Mouse (Mus musculus): Measurements from ENCODE around the gene Nsmce4a. TPM values are rescaled to one million over a fixed set of nuclear protein-coding genes. Genes with fewer than 3 reads are reported as not detected.
"Not testable (repeated sequence)": the region's sequence is repeated elsewhere in the genome, so short reads cannot be mapped to it uniquely, and the experiment has no call there.

The Nsmce4a gene
- total RNA-seq, 1 experiment from 2014 or later: 188 TPM

DNA sequence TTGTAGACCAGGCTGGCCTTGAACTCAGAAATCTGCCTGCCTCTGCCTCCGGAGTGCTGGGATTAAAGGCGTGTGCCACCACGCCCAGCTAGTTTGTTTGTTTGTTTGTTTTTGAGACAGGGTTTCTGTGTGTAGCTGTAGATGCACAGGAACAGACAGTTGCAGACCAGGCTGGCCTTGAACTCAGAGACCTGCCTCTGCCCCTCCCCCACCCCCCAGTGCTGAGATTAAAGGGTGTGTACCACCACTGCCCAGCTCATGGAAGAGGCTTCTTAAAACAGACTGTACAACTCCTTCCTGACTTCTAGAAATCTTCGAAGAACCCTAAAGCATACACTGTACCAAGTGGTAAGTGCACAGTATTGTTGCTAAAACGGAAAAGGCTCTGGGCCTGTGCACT, 27.5 kb downstream of the Nsmce4a start:
- ATAC-seq (replicated peaks; ENCODE audit: low read depth, poor library complexity, severe bottlenecking): no peak

DNA sequence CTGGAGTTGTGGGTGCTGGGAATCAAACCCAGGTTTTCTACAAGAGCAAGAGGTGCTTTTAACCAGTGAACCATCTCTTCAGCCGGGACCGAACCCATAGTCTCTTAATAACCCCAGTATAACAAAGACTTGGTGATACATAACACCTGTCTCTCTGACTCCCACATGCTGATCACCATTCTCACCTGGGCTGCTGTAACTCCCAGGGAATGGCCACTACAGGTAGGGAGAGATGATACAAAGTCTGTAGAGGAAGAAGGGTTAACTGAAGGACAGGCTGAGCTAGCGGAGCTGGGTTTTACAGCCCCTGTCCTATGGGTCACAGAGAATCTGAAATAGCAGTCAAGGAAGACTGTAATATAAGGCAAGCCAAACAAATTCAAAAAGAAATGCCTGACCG, 29.7 kb downstream of the Nsmce4a start:
- ATAC-seq (replicated peaks; ENCODE audit: low read depth, poor library complexity, severe bottlenecking): no peak

DNA sequence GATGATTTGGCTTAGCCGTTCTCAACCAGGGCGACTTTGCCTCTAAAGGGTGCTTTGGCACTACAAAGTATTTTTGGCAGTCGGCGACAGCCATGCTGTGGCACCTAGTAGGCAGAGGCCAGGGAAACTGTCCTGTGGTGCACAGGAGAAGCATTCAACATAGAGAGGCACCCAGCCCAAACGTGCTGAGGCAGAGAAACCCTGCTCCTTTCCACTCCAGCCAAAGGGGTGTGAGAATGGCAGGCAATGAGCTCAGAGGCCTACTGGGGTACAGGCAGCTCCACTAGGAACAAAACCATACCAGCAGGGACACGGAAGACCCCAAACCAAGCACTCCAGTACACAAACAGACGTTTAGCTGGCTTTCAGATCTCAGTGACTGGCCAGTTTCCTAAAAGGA, 32.7 kb downstream of the Nsmce4a start:
- no peak for ATAC-seq (replicated peaks; ENCODE audit: low read depth, poor library complexity, severe bottlenecking)

DNA sequence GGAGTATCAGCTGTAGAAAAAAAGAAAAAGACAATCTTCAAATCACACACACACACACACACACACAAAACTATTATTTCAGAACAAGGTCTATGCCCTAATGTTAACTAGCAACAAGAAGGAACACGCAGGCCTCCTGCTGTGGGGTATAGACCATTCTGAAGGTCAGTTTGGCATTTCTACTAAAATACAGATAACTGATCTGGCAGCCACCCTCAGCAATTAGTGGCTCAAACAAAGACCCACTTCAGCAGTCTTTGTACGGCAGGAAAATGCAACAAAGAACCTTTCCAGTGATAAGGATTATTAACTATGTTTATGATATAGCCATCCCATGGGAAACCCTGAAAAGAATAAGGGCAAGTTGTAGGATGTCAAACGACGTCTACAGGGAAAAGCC, 35.9 kb downstream of the Nsmce4a start:
- ATAC-seq (replicated peaks; ENCODE audit: low read depth, poor library complexity, severe bottlenecking): no peak

DNA sequence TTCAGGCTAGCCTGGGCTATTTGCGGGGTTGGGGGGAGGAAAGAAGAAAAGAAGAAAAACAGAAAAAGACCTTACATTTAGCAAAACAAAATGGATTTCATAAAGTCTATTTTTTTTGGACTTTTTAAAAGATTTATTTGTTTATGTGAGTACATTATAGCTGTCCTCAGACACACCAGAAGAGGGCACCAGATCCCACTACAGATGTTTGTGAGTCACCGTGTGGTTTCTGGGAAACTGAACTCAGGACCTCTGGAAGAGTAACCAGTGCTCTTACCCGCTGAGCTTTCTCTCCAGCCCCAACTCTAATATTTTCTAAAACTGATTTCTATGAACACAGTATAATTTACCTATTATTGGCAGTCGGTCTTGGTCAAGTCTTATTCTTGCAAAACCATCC, 37.7 kb downstream of the Nsmce4a start:
- ATAC-seq (replicated peaks; ENCODE audit: low read depth, poor library complexity, severe bottlenecking): no peak

DNA sequence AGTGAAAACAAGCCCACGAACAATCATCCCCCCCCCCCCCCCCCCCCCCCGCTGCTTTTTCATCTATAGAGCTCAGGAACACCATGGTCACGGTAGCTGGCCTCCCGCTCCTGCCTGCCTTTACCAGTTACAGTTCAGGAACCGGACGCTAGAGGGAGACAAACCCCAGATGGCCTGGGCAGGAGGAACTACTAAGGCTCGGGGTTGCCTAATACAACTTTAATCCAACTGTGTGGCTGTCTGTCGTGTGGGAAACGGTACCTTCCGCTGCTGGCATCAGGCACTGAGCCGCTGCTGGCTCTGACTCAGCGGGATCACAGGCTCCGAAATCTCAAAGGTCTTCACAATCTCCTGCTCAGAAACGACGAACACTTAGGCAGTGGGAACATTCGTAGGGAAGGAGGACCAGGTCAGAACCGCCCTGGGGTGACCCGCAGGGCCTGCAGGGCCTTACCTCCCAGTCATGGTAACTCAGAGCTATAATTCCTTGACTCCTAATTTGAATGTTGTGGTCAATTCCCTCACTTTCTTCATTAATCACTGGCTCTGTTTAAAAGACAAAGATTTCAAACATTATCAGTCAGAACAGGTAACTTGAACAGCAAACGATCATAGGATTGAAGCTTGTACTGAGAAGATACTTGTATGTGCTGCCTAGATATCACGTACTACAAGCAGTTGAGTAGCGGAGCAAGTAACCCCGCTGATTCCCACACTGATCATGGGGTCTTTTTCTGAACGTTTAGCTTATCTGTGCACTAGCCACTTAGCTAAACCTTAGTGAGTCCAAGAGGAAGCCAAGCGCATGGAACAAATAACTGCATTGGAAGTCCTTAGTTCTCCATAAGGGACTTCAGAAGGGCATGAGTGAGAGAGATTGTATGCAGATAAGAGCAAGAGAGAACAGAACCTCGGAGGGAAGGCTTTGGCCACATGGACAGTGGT, 39.3 kb downstream of the Nsmce4a start:
- ATAC-seq (replicated peaks; ENCODE audit: low read depth, poor library complexity, severe bottlenecking): peak; percentile 99

DNA sequence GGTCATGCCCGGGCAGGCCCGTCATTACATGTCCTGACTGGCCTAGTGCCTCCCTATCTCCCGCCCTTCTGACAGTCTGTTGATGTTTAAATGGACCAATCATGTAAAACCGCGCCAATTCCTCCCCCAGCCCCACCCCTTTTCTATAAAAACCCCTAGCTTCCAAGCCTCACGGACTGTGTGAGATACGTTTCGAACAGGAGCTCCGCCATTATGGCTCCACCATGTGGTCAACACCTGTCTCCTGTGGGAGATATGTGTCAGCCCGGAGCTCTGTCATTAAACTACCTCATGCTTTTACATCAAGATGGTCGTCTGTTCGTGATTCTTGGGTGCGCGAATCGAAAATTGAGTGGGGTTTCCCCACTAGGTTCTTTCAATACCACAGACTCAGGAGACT, 41.8 kb downstream of the Nsmce4a start:
- ATAC-seq (replicated peaks; ENCODE audit: low read depth, poor library complexity, severe bottlenecking): not testable (repeated sequence)

DNA sequence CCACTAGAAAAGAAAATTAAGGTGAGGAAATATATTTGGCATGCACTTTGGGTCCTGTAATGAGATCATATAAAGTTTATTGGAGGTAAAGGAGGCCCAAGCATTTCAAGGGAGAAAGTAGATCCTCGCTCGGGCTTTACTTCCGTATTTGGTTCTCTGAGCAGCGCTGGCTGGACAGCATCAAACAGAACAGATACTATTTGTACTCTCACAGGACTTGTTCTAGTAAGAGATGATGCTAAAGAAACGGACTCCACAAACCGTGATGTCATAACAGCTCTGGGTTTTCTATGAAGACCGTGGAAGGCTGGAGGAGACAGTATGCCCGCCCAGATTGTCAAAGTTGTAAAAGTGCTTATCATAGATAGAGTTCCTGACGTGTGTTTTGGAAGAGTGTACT, 45.6 kb downstream of the Nsmce4a start:
- no peak for ATAC-seq (replicated peaks; ENCODE audit: low read depth, poor library complexity, severe bottlenecking)

DNA sequence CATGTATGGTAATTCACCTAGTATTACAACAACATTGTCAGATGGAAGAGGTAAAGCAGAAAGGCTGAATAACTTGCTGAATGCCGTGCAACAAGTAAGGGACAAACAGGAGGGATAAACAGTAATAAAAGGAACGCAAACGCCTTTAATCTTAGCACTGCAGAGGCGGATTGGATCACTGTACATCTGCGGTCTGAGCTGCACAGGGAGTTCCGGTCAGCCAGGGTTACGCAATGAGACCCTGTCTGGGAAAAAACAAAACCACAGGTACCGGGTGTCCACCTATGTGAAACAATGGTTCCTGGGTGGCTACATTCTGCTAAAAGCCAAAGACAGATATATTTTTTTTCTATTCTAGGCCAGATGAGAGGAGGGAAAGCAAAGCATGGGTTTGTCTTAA, 49.5 kb downstream of the Nsmce4a start:
- ATAC-seq (replicated peaks; ENCODE audit: low read depth, poor library complexity, severe bottlenecking): no peak

DNA sequence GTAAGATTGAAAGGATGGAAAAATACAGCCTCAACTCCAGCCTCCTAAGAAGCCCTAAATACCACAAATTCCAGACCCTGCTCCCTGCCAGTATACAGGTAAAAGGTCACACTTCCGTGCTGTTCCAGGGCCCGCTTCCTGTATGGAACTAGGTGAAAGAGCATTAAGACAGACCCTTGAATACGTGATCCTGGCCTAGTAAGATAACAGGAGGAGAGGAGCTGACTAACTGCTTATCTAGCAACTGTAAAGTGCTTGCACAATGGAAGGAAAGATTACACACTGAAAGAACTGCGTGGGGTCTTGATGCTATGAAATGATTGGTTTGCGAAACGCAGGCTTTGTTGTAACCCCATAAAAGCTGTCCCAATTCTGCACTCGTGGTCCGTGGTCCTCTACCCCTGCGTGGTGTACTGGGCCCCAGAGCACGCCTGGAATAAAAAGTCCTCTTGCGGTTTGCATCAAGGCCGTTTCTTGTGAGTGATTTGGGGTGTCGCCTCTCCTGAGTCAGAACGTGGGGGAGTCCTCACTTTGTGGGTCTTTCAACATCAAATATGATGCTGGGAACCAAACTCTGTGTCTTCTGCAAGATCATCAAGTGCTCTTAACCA, 52.0 kb downstream of the Nsmce4a start:
- no peak for ATAC-seq (replicated peaks; ENCODE audit: low read depth, poor library complexity, severe bottlenecking)

DNA sequence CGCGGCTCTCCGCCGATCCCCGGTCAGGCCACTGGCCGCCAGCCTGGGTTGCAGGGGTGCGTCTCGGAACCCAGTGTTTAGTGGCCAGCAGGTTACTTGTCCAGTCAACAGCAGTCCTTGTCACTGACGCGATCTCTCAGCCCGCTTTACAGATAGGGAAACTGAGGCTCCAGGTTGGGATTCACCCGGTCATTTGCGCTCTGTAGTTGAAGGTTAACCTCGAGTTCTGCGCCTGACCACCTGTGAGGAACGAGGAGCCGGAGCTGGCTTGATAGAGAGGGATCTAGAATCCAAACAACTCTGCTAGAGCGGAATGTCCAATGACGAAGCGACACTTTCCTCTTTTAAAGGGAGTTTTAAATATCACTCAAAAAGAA, 52.9 kb downstream of the Nsmce4a start, which contains the start of gene Ate1:
Gene Ate1, minus strand, starts transcription at position 321 of the 377 bp plus-strand sequence.
- no peak for ATAC-seq (replicated peaks; ENCODE audit: low read depth, poor library complexity, severe bottlenecking)

DNA sequence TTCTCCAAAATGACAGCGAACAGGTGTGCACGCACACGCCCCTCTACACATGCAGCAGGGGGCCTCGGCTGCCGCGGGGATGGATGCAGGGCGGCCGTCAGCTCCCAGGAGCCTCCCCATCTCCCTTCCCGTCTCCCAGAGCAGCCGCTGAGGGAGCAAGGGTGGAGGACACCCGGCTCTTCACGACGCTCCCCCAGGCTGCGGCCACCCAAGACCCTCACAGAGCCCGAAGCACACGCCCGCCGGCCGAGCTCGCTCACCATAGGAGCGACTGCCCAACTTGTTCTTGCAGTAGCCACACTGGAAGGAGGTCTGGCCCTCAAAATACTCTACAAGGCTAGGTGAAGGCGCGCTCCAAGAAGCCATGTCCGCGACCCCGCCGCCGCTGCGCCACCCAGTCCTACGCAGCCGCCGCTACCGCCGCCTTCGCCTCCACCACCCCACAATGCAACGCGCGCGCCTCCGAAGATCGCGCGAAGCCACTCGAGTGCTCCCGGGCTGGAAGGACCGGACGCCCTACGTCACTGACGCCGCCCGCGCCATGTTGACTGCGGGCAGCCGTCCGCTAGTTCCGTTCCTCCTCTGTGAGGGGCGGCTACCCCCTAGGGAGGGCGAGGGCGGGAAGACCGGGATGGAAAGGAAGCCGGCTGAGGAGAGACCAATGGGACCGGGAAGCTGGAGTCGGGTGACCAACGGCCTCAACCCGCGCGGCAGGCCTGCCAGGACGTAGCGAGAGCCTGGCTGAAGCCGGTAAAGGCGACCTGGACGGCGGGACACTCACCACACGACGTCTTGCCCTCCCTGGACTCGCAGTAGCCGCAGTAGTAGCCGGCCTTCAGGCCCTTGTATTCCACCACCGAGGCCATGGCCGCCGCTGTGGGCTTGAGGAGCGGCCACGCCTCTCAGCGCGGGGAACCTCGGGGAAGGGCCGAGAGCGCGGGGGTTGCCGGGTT, 53.5 kb downstream of the Nsmce4a start:
- ATAC-seq (replicated peaks; ENCODE audit: low read depth, poor library complexity, severe bottlenecking): peak; percentile 94

DNA sequence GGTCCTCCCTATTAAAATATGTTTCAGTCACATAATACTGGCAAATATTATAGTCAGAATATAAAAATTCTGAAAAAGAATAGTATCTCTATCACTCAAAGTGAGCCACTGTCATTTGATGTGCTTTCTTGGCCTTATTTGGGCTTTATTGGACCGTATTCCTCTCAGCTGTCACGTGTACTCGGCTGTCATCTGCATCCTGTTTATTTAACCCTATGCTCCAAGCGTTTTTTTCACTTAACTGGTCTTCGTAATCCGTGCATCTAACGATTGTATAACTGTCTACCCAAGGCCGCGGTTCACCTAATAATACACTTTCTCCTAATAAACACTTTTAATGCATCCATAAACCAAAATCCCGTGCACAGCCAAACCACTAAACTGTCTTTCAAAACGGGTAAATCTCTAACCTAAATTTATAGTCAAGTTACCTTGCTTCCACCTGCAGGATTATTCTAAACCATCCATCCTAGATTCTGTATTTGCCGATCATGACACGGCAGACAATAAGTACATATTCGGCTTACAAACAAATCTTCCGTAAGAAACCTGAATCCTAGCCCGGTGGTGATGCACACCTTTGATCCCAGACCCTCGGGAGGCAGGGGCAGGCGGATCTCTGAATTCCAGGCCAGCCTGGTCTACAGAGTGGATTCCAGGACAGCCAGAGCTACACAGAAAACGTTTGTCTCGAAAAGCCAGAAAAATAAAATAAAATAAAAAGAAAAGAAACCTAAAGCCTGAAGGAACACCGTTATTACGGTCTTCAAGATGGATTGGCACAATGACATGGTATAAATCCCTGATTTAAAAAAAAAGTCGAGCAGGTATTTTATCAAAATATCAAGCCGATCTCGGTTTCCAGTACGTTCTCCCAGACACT, 54.5 kb downstream of the Nsmce4a start:
- no peak for ATAC-seq (replicated peaks; ENCODE audit: low read depth, poor library complexity, severe bottlenecking)

DNA sequence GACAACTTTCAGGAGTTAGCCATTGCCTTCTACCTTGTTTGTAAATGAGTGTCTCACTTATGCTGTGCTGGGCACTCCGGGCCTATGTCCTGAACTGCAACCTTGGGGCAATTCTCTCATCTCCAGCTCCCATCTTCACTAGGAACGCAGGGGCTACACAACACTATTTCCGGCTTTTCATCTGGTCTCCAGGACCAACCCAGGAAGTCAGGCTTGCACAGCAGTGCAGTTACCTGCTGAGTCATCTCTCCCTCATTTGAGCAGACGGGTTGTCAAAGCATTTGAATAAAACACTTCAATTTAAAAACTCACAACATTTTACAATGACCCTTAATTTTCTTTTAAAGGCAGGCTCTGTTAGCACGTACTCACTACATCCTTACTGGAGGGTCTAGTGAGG, 62.7 kb downstream of the Nsmce4a start:
- ATAC-seq (replicated peaks; ENCODE audit: low read depth, poor library complexity, severe bottlenecking): no peak; the same call in 1 of the 2 replicates

DNA sequence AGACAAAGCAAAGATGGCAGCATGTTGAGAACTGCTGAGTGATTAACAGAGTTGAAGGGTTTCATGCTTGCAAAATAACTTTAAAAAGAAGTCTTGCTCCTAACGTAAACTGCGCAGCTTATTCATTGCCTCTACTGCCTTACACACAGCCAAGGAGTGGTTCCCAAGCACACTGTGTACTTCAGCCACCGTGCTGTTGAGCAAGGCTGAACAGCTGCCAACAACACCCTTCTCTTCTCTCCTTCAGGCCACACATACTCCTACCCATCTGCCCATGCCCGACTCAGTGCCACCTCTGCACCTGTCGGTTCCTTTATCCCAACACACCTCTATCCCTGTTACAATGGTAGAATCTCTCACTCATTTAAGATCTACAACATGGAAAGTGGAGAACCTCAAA, 69.9 kb downstream of the Nsmce4a start:
- no peak for ATAC-seq (replicated peaks; ENCODE audit: low read depth, poor library complexity, severe bottlenecking)

DNA sequence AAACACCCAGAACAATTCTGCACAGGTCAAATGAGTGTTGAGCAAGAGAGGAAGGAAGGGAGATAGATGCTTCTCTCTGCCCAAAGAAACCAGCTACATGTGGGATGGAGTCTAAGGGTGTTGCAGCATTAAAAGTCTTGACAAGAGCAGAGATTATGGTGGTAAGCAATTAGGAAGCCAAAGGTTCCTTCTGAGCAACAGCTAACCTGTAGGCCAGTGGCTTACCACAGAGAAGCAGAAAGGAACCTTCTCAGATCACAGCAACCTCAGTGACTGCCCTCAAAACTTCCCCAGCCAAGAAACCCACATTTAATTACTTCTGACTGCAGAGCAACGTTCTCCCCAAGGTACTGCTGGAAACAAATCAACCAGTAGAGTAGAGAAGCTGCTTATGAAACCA, 71.4 kb downstream of the Nsmce4a start:
- peak; percentile 72 for ATAC-seq (replicated peaks; ENCODE audit: low read depth, poor library complexity, severe bottlenecking)

DNA sequence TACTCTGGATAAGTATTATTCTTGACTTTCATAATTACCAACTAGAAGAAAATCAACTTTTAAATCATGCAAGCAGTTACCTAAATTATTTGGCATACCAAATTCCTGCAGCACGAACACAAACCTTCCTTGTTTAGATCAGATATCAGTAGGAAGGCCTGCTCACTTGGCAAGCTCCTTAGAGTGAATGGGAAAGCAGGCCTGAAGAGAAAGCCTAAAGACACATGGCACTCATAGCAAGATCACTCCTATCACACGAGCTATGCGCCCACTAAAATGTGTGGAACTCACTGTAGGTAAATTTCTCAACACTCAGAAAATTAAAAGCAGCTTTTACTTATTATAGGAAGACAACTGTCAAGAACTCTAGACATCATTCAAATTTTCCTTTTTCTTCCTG, 79.6 kb downstream of the Nsmce4a start:
- no peak for ATAC-seq (replicated peaks; ENCODE audit: low read depth, poor library complexity, severe bottlenecking)

DNA sequence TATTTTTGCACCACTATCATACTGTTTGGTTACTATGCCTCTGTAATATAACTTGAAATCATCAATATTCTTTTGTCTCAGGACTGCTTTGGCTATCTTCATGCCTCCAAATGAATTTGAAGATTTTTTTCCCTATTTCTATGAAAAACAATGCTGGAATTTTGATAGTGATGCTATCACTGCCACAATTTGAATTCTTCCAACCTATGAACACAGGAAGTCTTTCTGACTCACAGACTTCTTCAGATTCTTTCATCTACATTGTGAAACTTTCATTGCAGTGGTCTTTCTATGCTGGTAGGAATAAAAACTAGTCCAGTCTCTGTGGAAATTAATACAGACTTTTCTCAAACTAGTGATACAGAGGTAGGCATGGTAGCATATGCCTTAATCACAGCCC, 80.9 kb downstream of the Nsmce4a start:
- no peak for ATAC-seq (replicated peaks; ENCODE audit: low read depth, poor library complexity, severe bottlenecking)
